Mouse (Mus musculus) adrenal gland, postnatal 25 days (tissue): ENCODE results near the gene Lrrc58. TPM values are rescaled to one million over a fixed set of nuclear protein-coding genes. Genes with fewer than 3 reads are reported as not detected.

Experiments
- DNase-seq: peaks from one replicate; pipeline ENCODE4 v3.0.0; 2021; ENCODE audit warnings: mixed read lengths
- long read RNA-seq: library from polyadenylated mRNA; stranded (forward); transcript quantifications from one replicate; pipeline ENCODE4 v2.0.0, GENCODE M21; 2021
- total RNA-seq: library from RNA; stranded (reverse); gene quantifications from 2 replicates; pipeline ENCODE4 v1.2.3, GENCODE M21; 2021

The Lrrc58 gene
- total RNA-seq: 150 and 193 TPM in 2 replicates
- long read RNA-seq, full-length matches to known transcripts: 3 of 24 reads
- long read RNA-seq, partial matches to known transcripts: 0 of 24 reads
- long read RNA-seq, other reads (novel, unspliced or antisense): 21 of 24 reads

DNA sequence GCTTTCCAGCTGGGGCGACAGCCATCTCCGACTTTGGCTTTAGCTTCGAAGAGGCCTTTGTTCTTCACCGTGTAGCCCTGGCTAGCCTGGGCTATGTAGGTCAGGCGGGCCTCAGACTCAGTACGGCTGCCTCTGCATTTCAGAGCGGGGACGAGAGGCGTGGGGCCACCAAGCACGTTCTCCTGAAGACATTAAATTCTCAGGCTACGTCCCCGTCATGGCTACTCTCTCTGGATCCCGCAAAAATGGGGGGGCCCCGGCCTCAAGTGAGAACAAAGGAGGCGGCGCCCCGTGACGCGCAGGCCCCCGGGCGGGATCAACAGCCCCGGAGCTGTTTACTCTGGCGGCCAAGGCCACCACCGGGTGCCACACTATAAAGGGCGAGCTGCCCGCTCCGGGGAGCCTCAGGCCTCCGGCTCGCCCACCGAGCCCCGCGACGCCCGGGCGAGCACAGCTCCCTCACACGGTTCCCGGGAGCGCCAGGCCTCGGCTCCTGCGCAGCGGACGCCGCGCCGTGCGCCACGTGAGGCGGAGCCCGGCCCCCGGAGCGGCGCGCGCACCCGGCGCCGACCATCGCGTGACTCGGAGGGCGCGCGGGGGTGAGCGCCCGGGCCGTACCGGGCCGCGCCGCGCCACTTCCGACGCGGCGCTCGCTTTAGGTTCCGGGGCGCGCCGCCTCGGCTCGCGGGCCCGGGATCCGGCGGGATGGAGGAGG is at the start of gene Lrrc58:
Lrrc58 (plus strand) TSS at position 599 of the 715 bp plus-strand sequence.
- DNase-seq: peak; percentile 86

DNA sequence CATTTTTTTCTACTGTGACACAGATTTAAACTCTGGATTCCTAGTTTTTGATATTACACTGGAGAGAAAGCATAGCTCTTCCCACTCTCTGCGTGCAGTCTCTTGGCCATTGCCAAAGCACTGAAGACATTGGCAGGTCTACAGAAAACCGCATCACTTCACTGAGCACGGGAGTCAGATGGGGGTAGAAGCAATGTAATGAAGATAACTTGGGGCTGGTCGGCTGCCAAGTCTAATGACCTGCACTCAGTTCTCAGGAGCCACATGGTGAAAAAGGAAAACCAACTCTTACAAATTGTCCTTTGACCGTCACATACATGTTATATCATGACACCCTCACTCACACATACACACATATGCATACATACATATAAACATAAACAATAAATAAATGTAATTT is 44.2 kb upstream of the Lrrc58 start:
- DNase-seq: no peak

DNA sequence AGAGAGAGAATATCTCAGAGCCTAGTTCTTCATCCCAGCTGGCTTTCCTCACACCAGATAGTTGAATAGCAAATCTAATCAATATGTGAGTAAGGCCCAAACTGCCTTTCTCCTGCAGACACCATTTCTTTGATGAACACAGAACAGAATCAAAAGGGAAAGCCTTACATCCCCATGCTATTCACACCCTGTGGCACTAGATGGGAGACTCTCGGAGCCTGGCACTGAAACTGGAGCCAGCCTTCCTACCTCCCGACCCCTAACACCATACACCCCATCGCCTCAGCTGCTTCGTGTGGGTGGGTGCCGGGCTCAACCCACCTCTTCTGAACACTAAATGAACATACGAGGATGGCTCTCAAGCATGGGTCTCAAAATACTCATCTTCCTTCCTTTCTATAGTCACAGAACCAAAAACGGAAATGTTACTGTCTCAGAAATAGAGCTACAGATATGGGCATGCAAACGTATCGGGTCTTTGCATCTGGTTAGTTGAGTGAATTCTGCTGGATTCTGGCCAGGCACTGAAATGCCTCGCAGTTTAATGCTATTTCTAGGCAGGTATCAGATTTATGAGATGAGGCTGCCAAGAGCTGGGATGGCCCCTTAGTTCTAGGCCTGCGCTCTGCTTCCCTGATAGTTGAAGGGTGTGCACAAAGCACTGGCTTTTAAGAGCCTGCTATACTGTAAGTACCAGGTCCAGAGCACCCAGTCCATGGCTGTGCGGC is 43.2 kb upstream of the Lrrc58 start:
- no peak for DNase-seq

DNA sequence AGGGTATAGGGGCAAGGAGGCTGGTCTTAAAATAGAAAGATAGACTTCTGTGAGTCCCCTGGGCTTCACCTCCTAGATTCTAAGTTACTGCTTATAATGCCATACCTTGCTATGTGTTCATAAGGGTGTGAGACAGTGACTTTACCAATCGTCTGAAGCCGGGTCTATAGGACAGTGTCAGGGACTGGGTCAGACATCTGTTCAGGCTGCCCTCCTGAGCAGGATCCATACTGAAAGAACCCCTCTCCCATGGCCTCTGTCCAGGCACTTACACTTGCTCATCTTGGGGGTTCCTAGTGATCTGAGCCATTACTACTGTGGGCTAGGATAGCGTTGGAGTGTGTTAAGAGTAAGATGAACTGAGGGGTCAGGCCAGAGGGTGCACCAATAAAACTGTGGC is 41.9 kb upstream of the Lrrc58 start:
- DNase-seq: no peak

DNA sequence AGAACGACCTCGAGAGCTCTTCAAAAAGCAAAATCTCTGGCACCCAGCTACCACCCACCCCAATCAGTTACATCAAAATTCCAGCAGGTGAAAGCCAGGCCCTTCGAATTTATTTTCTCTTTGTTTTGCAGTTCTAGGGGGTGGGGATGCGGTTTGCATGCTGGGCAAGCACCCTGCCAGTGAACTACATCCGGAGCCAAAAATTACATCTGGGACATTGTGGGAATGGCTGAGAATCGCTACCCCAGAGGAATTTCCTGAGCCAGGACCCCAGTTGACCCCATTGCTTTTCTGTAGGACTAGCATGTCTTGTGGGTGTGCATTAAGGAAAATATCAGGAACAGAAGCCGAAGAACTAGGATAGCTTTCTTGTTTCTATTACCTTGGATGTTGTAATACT is 37.1 kb upstream of the Lrrc58 start:
- DNase-seq: no peak

DNA sequence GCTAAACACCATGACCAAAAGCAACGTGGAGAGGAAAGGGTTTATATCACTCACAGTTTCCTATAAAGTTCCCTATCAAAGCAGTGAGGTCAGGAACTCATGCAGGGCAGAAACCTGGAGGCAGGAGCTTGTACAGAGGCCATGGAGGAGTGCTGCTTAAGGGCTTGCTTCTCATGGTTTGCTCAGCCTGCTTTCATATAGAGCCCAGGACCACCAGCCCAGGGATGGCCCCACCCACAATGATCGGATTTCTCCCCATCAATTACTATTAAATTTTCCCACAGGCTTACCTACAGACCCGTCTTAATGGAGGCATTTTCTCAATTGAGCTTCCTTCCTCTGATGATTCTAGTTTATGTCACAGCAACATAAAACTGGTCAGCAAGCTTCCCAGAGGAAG is 30.6 kb upstream of the Lrrc58 start:
- DNase-seq: no peak

DNA sequence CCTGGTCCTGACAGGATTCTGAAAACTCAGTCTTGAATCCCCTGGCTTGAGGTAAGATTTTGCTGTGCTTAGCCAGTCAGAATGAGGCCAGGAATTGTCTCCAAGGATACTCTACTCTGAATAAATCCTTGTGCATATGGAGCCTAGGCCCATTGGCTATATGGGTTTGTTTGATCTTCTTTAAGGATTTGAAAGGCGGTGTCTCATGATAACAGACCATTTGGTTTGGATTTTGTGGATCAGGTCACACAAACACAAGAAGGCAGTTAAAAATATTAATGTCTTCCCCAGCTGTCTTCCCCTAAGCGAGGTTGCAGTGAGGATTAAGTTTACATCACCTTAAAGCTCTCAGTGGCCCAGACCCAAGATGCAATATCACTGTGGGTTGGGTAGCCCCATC is 25.8 kb upstream of the Lrrc58 start:
- DNase-seq: no peak

DNA sequence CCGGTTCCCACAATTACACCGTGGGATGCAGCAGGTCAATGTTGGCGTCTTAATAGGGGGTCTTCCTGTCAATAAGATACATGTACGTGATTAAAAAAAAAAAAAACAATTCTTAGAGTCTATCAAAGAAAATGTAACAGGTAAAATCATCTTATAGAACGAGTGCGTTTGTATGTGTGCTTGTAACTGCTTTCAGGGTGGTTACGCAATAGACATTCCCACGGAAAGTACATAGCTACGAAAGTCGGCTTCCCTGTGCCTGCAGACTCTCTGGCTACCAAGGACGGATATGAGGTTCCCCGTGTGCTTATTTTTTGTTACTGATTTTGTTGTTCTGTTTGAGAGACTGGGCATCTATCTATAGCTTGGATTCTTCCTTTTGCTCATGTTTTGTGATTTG is 24.4 kb upstream of the Lrrc58 start:
- no peak for DNase-seq

DNA sequence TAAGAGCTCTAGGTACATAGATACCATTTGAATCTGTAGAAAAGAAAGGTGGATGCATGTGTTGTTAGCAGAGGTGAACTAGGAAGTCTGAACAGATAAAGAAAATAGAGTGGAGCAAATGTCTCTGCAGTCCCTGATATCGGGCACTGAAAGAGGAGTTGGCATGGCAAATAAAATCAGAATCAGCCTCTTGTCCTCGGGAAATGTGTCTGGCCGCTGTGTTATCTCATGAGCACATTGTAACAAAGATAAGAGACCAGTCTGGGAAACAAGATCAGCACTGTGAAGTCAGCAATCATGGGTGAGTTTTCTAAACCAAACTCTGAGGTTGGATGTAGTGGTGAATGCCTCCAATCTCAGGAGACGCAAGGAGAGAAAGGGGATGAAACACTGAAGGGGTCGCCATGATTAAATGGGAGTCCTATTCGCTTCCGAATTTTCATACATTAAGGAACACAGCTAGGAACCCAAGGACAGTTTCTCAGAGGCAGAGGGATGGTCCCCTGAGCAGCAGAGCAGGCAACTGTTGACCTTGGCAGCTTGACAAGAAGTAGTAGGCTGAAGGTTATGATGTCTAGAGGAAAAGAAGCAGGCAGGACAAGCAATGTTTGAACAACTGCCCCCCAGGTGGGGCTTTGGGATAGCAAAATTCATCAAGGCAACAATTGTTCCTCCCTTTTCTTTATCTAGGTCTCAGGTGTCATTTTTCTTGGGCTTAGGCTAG is 22.8 kb upstream of the Lrrc58 start:
- no peak for DNase-seq

DNA sequence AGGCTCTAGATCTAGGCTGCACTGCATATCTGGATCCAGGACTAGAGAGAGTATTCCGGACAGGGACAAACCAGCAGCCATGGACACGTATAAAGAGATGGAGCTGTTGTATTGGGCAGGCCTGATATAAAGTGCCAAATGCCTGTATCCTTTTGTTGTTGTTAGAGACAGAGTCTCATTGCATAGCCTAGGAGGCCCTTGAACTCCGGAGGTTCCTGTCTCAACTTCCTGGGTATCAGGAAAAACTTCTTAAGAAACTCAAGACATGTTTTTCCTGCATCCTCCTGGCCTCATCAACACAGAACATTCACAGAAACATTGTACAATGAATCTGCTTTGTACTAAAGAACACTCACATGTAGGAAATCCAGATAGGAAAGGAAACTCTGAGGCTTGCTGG is 21.1 kb upstream of the Lrrc58 start:
- no peak for DNase-seq

DNA sequence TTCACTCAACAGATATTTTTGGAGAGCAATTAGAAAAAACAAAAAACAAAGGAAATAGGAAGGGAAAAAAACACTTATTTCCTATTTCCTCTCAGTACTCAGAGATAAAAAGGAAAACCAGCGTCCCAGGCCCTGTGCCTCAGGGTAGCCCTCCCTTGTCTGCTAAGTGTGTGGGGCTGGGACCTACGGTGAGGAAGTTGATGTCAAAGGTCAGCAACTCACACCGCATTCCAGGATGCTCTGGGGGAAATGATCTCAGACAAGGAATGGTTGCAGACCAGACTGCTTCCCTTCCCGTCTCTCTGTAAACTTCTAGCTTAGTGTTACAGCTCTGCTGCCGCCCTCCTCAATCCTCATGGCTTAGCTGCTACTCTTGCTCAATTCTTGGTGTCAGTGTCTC is 16.8 kb upstream of the Lrrc58 start:
- no peak for DNase-seq

DNA sequence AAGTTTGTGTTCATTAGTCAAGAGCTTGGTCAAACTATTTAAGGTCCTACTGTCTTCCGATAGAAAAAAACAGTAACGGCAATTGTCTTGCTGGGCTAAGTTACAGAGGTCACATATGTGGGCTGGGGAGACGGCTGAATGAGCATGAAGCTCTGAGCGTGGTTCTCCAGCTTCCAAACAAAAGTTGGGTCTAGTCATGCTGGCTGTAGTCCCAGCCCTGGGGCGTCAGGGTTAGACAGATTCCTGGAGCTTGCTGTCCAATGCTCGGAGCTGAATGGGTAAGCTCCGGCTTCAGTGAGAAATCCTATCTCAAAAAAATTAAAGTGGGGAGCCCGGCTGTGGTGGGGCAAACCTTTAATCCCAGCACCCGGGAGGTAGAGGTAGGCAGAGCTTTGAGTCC is 14.9 kb upstream of the Lrrc58 start:
- DNase-seq: peak; percentile 48

DNA sequence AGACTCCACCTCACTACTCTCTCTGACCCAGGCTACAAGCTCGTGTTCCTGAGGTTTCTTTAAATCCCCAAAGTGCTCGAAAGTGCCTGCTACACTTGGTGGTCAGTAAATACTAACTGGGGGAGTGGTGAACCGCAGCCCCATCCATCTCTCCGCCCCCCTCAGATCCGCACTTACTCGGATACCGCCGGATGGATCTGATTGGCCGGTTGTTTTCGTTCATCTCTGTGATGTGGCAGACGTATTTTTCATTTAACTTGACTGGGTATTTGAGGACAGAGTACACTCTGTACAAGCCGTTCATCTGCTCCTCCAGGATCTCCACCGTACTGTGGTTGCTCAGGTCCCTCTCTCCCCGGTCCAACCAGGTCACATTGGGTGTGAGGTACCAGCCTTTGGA is 14.1 kb upstream of the Lrrc58 start:
- no peak for DNase-seq

DNA sequence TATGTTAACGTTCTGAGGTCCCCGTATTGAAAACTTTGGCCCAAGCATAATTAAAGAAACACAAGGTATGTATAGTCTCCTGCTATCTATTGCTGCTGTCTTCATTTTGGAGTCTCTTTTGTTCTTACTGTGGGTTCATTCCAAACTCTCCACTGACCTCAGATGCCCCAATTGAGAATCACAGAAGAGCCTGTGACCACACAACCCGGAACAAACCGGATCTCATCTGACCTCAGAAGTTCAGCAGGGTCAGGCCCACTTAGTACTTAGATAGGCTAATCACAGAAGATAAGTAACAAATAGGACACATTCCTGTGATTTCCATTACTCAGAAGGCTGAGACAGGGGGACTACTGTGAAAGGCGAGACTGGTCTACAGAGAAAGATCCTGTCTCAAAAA is 13.6 kb upstream of the Lrrc58 start:
- no peak for DNase-seq

DNA sequence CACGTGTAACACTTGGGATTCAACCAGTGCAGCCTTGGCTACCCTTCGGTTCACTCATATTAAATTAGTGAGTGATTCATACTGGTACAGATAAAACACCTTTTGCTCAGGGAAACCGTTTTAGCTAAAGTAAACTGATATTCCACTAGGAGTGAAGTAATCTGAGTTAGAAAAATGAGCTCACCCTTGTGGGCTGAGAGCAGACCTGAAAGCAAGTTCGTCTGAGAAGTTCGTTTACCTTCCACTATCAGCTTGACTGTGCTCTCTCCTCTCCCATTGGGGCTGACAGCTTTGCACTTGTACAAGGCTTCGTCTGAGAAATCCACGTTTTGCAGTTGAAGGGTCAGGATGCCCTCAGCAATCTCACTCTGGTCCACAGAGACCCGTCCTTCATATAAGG is 12.6 kb upstream of the Lrrc58 start:
- no peak for DNase-seq

DNA sequence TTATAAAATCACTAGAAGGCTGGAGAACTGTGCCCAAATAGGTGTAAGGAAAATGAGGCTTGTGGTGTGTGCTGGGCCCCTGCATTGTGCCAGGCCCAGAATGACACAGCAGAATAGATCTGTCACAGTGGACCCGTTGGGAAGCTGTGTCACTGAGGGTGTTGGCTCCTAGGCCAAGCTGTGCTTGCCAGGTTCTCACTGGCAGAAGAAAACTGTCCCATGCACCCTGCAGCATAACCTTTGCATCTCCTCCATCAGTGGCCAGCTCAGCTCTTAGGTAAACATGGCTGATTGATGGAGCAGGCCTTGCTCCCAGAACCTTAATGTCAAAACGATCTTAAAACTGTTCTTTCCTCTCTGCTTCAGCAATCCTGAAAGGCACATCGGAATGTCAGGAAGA is 11.9 kb upstream of the Lrrc58 start:
- DNase-seq: no peak

DNA sequence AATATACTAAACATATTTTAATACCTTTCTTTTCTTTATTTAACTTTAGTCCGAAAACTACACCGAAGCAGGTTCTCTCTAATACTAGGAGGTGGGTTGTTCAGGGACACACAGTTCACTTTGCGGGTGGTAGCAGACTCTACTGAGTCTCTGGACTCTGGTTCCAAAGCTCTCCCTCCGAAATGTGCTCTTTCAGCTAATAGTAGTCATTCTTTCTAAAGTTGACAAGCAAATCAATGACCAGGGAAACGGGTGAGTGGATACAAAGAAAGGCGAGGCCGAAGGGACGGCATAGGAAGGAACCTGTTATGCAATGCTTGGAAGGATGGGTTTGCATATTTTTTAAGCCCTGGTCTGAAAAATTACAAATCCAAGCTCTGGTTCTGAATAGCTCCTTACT is 10.7 kb upstream of the Lrrc58 start:
- no peak for DNase-seq

DNA sequence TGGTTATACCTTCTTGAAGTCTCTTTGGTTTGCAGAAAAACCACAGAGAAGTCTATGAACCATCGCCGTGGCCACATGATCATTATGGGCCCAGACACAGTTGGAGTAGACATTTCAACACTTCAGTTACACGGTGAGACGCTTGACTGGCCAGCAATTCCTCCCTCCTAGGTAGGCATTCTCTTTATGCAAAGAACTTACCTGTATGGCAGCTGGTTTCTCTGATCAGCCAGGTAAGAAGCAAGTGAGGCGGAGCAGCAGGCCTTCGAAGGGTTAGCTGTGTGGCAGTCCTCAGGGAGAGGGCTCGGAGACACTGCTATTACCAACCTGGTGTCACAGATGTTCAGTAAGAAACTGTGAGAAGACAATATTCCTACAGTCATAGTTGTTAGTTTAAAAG is 8.0 kb upstream of the Lrrc58 start:
- DNase-seq: no peak

DNA sequence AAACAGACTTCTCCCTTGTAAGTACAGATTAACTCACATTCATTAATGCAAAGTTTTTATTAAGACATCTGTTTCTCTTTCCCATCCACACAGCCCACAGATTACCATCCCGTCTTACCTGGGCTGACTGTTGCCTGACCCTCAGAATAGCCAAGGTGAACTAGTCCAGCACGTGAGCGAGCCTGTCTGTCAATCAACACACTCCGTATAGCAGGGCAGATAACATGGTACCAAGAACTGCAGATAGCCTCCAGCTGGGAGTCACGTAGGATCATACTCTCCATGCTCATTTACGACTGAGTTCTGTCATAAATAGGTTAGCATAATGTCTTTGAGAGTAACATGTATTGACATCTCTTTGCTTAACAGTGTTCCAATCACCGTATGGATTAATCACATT is 7.2 kb upstream of the Lrrc58 start, which contains the start of gene Gm36028:
Gm36028 (minus strand) TSS at position 118 of the 400 bp plus-strand sequence.
- no peak for DNase-seq

DNA sequence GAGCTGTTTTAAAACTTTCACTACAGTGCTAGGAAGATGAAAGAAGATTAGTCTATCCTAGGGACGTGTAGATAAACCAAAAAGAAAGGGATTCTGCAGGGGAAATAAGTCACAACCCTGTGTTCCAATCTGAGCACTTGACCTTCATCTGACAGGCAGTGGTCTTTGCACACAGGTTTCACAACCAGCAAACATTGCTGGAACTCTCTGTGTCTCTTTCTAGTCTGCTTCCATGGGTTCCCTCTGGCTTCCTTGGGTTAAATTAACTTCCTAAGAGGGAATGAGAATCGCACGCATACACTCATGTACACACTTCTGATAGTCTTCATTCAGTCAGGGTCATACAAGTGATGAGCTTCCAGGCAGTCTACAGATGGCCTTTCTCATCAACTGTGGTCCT is 4.3 kb upstream of the Lrrc58 start:
- no peak for DNase-seq

DNA sequence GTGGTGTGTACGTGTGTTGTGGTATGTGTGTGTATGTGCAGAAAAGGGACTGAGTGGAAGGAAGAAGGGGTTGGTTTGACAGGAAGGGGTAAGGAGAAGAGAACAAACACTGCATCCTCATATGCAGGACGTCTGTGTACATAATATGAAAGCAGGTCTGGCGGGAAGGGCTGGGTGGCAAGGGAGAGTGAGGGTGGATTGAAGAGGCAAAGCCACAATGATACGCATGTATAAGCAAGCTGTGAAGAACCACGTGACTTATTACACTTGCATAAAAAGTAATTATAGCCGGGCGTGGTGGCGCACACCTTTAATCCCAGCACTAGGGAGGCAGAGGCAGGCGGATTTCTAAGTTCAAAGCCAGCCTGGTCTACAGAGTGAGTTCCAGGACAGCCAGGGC is 2.3 kb upstream of the Lrrc58 start:
- no peak for DNase-seq

DNA sequence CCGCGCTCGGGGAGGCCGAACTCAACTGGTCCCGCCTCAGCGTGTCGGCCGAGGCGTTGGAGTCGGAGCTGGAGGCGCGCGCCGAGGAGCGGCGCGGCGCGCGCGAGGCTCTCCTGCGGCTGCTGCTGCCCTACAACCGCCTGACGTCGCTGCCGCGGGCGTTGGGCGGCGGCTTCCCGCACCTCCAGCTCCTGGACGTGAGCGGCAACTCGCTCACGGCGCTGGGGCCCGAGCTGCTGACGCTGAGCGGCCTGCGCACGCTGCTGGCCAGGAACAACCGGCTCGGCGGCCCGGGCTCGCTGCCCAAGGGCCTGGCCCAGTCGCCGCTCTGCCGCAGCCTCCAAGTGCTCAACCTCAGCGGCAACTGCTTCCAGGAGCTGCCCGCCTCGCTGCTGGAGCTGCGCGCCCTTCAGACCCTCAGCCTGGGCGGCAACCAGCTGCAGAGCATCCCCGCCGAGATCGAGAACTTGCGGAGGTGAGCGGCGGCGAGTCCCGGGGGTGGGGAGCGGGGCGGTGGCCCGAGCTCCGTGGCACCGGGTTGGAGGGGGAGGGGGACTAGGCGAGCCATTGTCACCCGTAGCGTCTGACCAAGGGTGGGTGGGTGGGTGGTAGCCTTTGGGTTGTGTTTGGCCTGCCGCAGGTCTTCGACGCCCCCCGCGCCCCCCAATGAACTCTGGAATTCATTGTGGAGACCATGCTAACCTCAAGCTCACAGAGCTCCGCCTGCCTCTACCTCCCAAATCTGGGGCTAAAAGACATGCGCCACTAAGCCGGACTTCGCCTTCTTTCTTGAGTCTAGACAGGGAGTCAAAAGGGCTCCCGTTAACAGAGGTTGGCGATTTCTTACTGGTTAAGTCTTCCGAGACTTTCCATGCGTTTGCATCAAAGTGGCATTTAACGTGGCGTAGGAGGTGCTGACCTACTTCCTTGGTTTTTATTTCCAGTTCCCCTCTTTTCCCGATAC is 599 bp downstream of the Lrrc58 start:
- DNase-seq: peak; percentile 48
